Mouse (Mus musculus) adrenal gland (tissue): ENCODE data around the gene Bcl2l1.

Source experiments
- intact Hi-C: fragments of 180-260 bp; cut with DNase I; formaldehyde crosslinking; loops from one replicate; pipeline ENCODE4 v1.15.1; 2025

The Bcl2l1 gene

DNA sequence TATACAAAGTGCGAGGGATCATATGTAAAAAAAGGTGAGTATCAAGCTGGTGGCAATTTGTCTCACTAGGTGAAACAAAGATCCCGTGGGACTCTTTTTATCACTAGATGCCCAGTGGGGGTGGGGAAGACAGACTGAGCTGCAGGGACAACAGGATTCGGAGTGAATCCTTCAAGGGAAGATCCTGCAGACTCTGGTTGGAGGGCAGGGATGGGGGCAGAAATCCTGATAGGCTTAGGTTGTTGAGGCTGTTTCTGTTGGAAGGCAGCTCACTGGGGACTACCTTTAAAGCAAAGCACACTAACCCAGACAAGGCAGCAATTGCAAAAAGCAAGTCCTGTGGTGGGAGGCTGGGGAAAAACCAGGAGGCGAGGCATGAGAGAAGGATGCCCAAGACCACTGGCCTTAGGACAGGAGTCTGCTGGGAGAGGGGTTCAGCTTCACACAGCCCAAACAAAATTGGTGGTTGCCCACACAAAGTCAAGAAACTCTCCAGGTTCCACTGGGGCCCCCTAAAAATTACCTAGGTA is 6.3 kb downstream of the Bcl2l1 start:
- intact Hi-C loops = no loop called here

DNA sequence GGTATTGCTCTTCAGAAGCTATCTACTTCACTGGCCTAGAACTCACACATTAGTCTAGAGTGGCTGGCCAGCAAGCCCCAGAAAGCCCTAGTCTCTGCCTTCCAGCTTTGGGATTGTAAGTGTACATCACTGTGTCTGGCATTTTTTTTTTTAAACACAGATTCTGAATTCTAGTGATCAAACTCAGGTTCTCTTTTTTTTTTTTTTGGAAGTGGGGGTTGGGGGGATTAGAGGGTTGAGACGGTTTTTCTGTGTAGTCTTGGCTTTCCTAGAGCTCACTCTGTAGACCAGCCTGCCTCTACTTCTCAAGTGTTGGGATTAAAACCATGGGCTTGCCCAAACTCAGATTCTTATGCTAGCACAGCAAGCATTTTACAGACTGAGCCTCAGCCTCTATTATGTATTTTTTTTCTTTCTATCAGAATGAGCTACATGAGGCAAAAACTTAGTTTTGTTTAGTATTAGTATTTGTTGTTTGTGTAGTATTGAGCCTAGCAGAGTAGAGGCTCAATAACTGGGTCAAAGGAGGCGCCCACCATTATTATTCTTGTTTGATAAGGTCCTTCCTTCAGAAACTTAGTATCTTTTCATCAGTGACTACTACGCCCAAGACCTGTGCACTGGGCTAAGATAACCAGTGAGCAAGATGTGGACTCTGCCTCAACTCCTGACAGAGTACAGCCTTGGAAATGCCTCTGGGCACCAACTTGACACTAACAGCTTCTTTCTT is 6.9 kb downstream of the Bcl2l1 start:
- intact Hi-C loops = no loop called here

GRCm38 (mm10) chr2:152823770-152824169 is 7.8 kb downstream of the Bcl2l1 start:
- intact Hi-C loops = no loop called here

GRCm38 (mm10) chr2:152821566-152821965 is 10.0 kb downstream of the Bcl2l1 start:
- intact Hi-C loops = no loop called here

DNA sequence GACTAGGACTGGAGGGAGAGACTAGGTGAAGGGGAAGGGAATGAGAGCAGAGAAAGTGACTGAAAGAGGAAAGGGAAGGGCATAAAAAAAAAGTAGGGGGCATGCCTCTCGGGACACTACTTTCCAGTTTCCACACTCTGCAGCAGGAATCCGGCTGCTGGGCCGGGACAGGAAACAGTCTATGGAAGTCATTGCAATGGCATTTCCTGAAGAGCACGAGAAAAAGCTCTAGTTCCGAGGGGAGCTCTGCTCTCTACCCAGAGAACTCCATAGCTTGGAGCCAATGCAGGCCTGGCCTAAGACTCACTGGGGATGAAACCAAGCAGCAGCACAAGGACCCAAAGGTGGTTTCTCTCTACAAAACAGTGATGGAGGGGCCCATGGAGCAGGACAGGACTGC is 10.5 kb downstream of the Bcl2l1 start:
- intact Hi-C loops = no loop called here

DNA sequence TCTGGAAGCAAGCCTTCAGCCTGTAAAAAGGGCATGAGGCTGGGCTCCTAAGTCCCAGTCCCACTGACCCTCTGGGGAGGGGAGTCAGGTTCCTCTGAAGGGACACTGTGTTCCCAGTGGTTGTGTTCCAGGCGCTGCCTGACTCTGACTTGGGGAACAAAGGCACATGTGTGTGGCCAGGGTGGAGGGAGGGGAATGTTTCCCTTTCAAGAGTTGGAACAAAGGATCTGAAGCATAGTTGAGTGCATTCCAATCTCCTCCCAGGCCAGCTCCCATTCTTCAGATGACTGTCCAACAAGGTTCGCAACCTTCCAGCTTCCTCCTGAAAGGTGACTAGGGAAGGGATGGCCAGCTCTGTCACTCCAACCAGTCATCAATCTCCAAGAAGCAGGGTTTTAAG is 11.2 kb downstream of the Bcl2l1 start:
- intact Hi-C loops = no loop called here

- intact Hi-C loops = no loop called here
Observed at GRCm38 (mm10) chr2:152819926-152820325, 11.6 kb downstream of the Bcl2l1 start.

- intact Hi-C loops = no loop called here
Observed at GRCm38 (mm10) chr2:152819097-152819624, 12.4 kb downstream of the Bcl2l1 start.

GRCm38 (mm10) chr2:152818679-152819078 is 12.8 kb downstream of the Bcl2l1 start:
- intact Hi-C loops = no loop called here

GRCm38 (mm10) chr2:152817596-152818291 is 13.8 kb downstream of the Bcl2l1 start:
- intact Hi-C loops = no loop called here

- intact Hi-C loops = no loop called here
Observed at GRCm38 (mm10) chr2:152816657-152817348, 14.7 kb downstream of the Bcl2l1 start.

DNA sequence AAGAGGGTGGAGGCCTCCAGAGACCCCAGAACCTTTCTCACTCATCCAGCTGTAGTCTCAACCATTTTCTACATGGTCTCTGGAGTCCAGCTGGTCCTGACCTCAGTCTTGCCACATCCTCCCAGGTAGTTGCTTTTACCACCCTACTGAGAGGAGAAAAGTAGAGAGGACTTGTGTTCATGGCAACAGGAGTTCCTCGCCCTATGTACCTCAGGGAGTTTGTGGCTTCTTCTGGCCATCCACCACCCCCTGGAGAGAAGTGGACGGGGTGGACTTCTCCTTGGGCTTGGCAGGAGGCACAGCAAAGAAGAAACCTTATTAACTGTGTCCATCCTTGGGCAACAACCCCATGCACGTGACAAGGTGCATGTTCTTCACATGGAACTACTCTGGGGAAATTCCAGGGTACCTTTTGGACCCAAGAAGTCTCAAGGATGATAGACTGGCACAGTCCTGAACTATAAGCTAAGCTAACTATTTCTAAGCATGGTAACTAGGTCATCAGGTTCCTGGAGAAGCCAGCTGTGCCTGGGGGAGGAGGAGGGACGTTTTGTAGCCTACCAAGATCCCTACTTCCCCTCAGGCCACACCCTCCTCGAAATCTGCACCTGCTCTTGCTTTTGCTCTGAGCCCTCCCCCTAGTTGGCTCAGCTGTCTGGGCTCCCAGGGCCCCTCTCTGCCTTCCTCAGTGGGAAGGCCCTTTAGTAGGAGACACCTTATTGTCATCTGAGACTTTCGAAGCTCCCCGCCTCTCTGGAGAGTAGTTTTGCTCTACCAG is 15.5 kb downstream of the Bcl2l1 start:
- intact Hi-C loops = no loop called here

DNA sequence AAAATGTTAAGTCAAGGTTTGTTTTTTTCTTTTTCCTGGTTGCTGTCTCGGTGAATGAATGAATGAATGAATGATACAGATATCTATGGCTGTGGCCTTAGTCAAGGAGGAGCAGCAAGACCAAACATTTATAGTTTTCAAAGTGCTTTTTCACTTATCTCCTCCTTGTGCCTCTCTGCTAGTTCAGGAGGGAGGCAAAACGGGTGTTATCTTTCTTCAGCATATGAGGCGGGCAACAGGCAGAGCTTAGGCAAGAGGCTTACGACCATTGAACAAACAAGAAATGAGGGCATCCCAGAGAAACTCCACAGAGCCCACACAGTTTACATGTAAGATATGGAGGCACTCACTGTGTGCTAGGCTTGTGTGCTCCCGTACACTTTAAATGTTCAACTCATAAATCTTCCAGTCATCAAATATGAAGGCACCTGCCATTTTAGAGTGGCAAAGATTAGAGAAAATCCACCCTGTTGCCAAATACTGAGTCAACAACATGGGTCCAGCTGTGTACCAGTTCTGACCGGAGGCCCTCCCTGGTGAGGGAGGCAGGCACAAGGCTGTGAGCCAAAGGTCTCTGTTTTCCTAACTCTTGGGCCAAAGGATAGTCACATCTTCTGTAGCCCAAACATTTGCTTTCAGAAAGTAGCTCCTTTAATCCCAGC is 17.2 kb downstream of the Bcl2l1 start:
- intact Hi-C loops = no loop called here

GRCm38 (mm10) chr2:152813232-152813631 is 18.3 kb downstream of the Bcl2l1 start:
- intact Hi-C loops = no loop called here

DNA sequence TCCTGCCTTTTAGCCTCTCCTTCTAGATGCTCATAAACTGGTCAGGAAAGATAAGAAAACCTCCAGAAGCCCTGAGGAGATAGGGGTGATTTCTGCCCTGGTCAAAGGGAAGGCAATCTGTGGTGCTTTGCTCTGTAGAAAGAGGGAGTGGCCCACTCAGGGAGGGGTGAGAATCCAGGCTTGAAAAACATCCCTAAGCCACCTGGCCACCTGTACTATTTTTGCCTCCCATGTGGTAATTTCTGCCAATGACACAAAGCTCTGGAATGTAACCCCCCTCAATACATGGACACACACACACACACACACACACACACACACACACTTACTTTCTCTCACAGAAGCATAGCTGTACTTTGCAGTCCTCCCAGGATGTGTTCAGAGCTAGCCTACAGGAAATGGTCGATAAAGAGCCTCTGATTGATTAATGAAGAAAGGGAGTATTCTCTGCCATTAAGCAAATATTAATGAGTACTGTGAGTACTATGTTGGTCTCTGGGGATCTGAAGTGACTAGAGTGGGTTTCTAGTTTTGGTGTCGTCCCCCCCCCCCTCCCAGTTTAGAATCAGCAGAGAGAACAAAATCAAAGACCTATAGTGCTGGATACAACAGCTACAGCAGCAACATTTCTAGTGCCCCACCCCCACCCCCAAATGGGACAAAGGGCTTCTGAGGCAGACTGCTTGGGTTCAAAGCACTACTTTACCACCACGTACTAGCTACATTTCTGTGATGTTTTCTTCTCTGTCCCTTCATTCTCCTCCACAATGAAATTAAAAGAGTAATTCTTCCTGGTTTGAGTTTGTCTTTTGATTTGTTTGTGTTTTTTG is 20.0 kb downstream of the Bcl2l1 start:
- intact Hi-C loops = no loop called here

GRCm38 (mm10) chr2:152810158-152810941 is 21.2 kb downstream of the Bcl2l1 start:
- intact Hi-C loops = no loop called here

DNA sequence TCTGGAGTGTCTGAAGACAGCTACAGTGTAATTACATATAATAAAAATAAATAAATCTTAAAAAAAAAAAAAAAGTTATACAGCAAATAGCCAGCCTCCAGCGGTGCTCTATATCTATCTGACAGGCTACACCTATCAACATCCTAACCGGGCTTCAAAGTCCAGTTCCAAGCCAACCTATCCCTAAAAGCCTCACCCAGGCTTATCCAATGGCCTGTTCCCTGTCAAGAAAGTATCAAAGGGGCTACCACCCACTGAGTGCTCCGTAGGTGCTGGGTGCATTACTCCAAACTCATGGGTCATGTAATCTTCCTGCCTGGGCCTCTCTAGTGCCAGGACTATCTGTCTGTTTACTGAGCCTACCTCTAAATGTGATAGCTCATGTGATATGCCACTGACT is 23.4 kb downstream of the Bcl2l1 start:
- intact Hi-C loops = no loop called here

- intact Hi-C loops = no loop called here
Observed at GRCm38 (mm10) chr2:152806037-152806436, 25.5 kb downstream of the Bcl2l1 start.

GRCm38 (mm10) chr2:152805111-152805490 is 26.4 kb downstream of the Bcl2l1 start:
- intact Hi-C loops = no loop called here
